Mouse (Mus musculus) kidney, adult 11 months (tissue): ENCODE measurements around the gene Zfyve9.

Source experiments
- DNase-seq: peaks from one replicate; pipeline ENCODE4 v3.0.0; 2022

The Zfyve9 gene

DNA sequence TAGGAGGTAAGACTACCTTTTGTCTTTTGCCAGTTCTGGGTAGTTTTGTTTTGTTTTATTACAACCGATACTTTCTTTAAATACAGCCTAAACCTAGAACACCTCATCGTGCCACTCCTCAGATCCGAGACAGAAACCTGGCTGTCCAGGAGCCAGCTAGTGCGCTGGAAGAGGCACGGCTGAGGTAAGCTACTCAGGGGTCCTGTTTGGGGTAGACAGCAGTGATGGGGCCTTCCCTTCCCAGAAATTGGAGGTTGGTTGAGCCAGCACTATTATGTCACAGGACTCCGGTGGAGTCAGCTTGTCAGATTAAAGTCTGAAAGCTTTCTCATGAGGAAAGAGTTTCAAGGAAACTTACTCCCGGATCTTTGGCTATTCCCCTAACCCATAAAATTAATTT, 178.7 kb downstream of the Zfyve9 start:
- no peak for DNase-seq

DNA sequence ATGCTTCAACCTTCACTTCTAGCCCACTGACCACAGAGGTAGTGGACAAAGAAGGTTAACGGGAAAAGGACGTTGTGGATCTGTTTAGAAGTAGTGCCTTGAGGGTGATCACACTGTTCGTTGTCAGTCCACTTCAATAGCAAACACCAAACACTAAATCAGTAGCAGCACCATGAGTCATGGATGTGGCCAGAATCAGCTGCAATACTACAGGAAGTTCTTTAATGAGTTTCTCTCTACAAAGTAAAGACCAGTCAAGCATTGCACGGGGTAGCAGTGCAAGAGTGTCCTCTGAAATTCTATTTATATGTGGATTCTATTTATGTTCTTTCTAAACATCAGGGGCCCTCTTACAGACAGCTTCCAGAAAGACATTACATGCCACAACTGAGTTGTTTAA, 182.3 kb downstream of the Zfyve9 start:
- DNase-seq: no peak

DNA sequence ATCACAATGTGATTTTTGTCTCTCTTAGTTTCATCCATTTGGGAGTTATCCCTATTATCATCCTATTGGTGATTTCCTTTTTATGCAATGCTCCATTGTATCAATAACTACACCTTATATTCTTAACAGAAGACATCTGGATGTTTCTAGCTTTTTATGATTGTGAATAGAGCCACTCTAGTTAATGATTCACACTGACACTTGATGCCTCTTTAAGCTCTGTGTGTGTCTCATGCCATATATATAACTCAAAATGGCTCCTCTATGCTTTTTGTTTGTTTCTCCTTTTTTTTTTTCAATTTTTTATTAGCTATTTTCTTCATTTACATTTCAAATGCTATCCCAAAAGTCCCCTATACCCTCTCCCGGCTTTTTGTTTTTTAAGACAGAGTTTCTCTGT, 184.8 kb downstream of the Zfyve9 start:
- DNase-seq: no peak

DNA sequence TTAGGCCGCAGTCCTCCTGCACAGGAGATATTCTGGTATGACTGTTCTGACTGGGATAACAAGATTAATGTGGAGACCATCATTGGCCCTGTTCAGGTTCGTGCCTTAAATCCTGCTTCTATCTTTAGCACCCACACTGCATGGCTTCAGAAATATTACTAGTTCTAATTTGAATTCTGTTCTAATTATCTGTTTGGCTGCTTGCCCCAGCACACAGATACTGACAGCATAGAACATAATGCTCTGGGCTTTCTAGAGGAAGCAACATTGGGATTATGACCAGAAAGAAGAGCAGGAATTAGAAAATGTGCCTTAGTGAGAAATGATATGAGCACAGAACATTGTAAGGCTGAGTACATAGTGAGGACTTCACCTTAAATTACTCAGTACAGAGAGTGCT, 187.2 kb downstream of the Zfyve9 start:
- DNase-seq: no peak
